Mouse (Mus musculus) limb, embryonic 12.5 days (tissue): ENCODE data around the gene Med24. TPM values are rescaled to one million over a fixed set of nuclear protein-coding genes. Genes with fewer than 3 reads are reported as not detected.
A peak's percentile ranks its signal among the peaks of the same experiment; 100 is the strongest.

ENCODE experiments used
- ATAC-seq: fragments of 200-750 bp; cut with Nextera tagmentation; 2 replicates; pipeline ENCODE4 v1.8.0; 2017; ENCODE audit warnings: low read depth, moderate TSS enrichment; ENCODE audit not compliant: insufficient number of reproducible peaks, insufficient read depth, low FRiP score, low TSS enrichment
- H3K27ac ChIP-seq: fragments of 300-500 bp; sonication (generic); 2 replicates; pipeline ENCODE4 v1.5.1; 2016; ENCODE audit warnings: mild to moderate bottlenecking, moderate library complexity
- H3K27me3 ChIP-seq: fragments of 300-500 bp; sonication (generic); 2 replicates; pipeline ENCODE4 v1.6.1; 2016; ENCODE audit warnings: mild to moderate bottlenecking, moderate library complexity
- H3K36me3 ChIP-seq: fragments of 300-500 bp; sonication (generic); 2 replicates; pipeline ENCODE4 v1.6.1; 2016; ENCODE audit warnings: mild to moderate bottlenecking, moderate library complexity
- H3K4me1 ChIP-seq: fragments of 300-500 bp; sonication (generic); replicated peaks from 2 replicates; pipeline ENCODE4 v1.6.1; 2016
- H3K4me2 ChIP-seq: fragments of 300-500 bp; sonication (generic); 2 replicates; pipeline ENCODE4 v1.6.1; 2016; ENCODE audit warnings: mild to moderate bottlenecking, moderate library complexity
- H3K4me3 ChIP-seq: fragments of 300-500 bp; sonication (generic); replicated peaks from 2 replicates; pipeline ENCODE4 v1.5.1; 2016; ENCODE audit warnings: mild to moderate bottlenecking
- H3K9ac ChIP-seq: fragments of 300-500 bp; sonication (generic); replicated peaks from 2 replicates; pipeline ENCODE4 v1.6.1; 2016; ENCODE audit warnings: mild to moderate bottlenecking, moderate library complexity
- H3K9me3 ChIP-seq: fragments of 300-500 bp; sonication (generic); 2 replicates; pipeline ENCODE4 v1.6.1; 2016; ENCODE audit warnings: mild to moderate bottlenecking, moderate library complexity
- WGBS: fragments of 180-500 bp; shearing (Covaris S2); methylation state at CpG from one replicate; pipeline ENCODE4 v1.1.7; 2016; 5-methylcytosine and 5-hydroxymethylcytosine counted together
- polyA plus RNA-seq: library from polyadenylated mRNA; unstranded; fragments of >200 nt; fragmentation: Nextera tagmentation; extraction: Ambion mirVana; gene quantifications from 2 replicates; pipeline ENCODE4 v1.2.1, GENCODE M21; 2016

Med24 gene
- polyA plus RNA-seq, 1 experiment from 2014 or later: 79.3 TPM

DNA sequence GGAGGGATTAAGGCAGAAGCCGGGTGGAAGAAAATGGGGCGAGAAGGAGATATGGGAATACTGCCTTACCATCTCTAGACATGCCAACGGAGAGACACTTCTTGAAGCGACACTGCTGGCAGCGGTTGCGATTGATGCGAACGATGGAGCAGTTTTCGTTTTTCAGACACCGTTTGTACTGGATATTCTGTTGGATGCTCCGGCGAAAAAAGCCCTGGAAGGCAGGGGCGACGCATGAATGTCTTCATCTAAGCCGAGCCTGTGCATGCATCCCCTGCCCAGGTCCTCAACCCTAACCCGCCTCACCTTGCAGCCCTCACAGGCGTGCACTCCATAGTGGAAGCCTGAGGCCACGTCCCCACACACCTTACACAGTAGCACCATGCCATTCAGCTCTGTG is 41.9 kb upstream of the Med24 start:
- Histone ChIP-seq H3K9ac (no peak overlapping the region), H3K9me3 (no peaks in the 10 kb centered on the region), H3K27me3 (no peaks in the 10 kb centered on the region), H3K27ac (no peak overlapping the region), H3K4me3 (no peak overlapping the region), H3K4me2 (no peak overlapping the region), H3K4me1 (peaks cover 56% of the 10 kb centered on the region), H3K36me3 (peaks cover 28% of the 10 kb centered on the region)
- 94% methylated on average over 18 of the region's 18 CpGs for WGBS
- ATAC-seq: no peak

DNA sequence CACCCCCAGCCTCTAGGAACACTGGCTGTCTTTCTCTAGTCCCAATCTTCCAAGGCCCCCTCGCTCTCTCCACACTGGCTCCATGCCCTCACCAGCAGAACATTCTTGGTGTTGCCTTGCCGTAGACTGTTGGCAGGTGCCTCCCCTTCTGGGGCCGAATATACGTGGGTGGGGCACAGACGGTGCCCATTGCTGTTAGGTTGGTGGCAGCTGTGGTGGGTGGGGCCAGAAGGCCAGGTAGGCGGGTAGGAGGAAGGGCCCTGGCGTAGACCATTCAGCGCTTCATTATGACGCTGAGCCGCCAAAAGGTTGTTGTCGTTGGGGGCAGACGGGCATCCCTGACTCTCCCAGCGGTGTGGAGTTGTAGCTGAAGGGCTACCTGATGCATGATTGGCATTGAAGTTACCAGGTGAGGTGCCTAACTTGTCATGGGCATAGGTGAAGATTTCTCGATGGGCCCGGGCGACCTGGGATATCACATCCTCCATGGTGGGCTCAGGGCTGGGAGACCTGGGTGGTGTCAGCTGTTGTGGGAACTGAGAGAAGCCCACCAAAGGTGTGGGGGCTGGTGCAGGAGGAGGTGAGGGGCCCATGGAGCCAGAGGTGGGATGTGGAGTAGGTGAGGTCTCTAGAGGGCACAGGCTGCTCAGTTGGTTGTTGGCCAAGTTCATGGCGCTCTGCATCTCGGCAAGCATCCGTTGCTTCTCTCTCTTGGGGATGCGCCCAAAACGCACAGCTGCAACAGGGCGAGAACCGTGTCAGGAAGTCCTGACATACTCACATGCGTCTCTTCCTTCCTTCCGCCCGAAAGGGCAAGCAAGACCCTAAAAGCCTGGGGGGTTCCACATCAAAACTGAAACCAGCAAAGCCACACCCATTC is 41.1 kb upstream of the Med24 start:
- Histone ChIP-seq H3K4me2 (no peak overlapping the region), H3K9ac (no peak overlapping the region), H3K27me3 (no peaks in the 10 kb centered on the region), H3K4me3 (no peak overlapping the region), H3K36me3 (peaks cover 34% of the 10 kb centered on the region), H3K4me1 (peaks cover 56% of the 10 kb centered on the region), H3K27ac (no peak overlapping the region), H3K9me3 (no peaks in the 10 kb centered on the region)
- ATAC-seq: no peak
- 93% methylated on average over 26 of the region's 26 CpGs for WGBS

- Histone ChIP-seq H3K4me1 (peaks cover 48% of the 10 kb centered on the region), H3K4me3 (no peak overlapping the region), H3K36me3 (peaks cover 43% of the 10 kb centered on the region), H3K9ac (no peak overlapping the region), H3K27me3 (no peaks in the 10 kb centered on the region), H3K9me3 (no peaks in the 10 kb centered on the region), H3K4me2 (no peak overlapping the region), H3K27ac (no peak overlapping the region)
- no peak for ATAC-seq
- WGBS: 89% methylated on average over 25 of the region's 25 CpGs
These were observed 40.0 kb upstream of the Med24 start for GRCm38 (mm10) chr11:98769007-98769954.

DNA sequence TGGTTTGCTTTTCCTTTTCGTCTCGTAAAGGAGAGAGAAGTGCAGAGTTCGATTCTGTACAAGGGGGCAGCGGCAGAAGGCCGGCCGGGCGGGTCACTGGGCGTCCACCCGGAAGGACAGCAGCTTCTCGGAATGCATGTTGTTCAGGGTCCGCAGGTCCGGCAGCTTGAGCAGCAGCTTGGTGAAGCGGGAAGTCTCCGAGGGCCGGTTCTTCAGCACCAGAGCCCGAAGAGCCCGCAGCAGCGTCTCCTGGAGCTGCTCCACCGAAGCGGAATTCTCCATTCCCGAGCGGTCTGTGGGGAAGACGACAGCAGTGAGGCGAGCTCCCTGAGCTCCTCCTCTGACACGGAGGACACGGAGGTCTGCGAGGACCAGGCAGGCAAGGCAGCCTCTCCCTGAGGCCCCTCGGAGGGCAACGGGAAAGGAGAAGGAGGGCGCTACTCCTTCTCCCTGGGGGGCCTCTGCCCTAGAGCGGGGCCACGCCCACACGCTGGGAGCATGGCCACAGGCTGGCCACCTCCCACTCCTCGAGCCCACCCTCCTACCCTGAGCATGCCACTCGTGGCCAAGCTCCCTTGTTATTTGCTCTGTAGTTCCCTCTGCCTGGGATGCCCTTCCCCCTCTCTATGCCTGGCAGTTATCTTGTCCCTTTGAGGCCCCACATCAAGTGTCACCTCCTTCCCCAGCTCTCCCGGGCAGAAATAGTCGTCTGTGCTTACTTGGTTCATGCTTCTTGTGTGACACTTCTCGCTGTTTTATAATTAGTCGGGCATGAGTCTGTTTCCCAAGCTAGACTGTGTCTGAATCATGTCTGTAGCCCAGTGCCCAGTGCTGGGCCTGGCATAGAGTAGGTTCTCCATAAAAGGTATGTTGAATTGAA is 39.1 kb upstream of the Med24 start:
- Histone ChIP-seq H3K27me3 (no peaks in the 10 kb centered on the region), H3K9ac (no peak overlapping the region), H3K9me3 (no peaks in the 10 kb centered on the region), H3K4me1 (peaks cover 39% of the 10 kb centered on the region), H3K36me3 (peaks cover 53% of the 10 kb centered on the region), H3K4me3 (0 out of 2 replicates have a peak overlapping the region, but pooled peaks have one; percentile 5), H3K4me2 (peak overlapping the region; percentile 26), H3K27ac (no peak overlapping the region)
- WGBS: 34% methylated on average over 37 of the region's 39 CpGs
- ATAC-seq: no peak

DNA sequence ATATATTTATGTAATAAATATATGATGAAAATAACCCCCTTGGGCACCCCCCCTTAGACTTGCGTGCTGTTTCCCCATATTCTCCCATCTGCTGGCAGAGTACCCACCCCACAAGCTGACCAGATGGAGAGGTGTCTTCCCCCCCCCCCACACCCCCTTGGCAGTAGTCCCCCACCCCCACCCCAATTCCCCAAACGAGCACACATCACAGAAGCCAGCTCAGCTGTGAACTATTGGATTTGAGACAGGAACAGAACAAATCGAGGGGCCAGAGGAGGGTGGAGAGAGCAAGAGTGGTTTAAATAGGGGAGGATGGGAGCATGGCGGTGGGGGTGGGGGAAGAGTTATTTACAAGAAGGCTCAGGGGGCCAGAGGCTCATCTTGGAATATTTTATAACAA is 38.5 kb upstream of the Med24 start:
- H3K4me2 ChIP-seq: no peak overlapping the region; the same call in 1 of the 2 replicates
- no peak for ATAC-seq
- H3K9ac ChIP-seq: no peak overlapping the region; the same call in 1 of the 2 replicates
- H3K4me1 ChIP-seq: peaks cover 37% of the 10 kb centered on the region
- no peaks in the 10 kb centered on the region for H3K27me3 ChIP-seq
- no peak overlapping the region for H3K4me3 ChIP-seq
- H3K9me3 ChIP-seq: no peaks in the 10 kb centered on the region
- WGBS: 22% methylated on average over 4 of the region's 4 CpGs
- H3K27ac ChIP-seq: no peak overlapping the region
- peaks cover 59% of the 10 kb centered on the region for H3K36me3 ChIP-seq

GRCm38 (mm10) chr11:98767276-98767675 is 38.0 kb upstream of the Med24 start:
- WGBS: 11% methylated on average over 8 of the region's 9 CpGs
- H3K9me3 ChIP-seq: no peaks in the 10 kb centered on the region
- no peak for ATAC-seq
- H3K4me2 ChIP-seq: peak overlapping the region; percentile 32; the same call in 1 of the 2 replicates
- H3K27ac ChIP-seq: no peak overlapping the region
- peaks cover 62% of the 10 kb centered on the region for H3K36me3 ChIP-seq
- H3K4me3 ChIP-seq: no peak overlapping the region
- H3K4me1 ChIP-seq: peaks cover 36% of the 10 kb centered on the region
- peak overlapping the region; percentile 37; the same call in 1 of the 2 replicates for H3K9ac ChIP-seq
- no peaks in the 10 kb centered on the region for H3K27me3 ChIP-seq

GRCm38 (mm10) chr11:98766816-98767215 is 37.6 kb upstream of the Med24 start:
- 48% methylated on average over 5 of the region's 5 CpGs for WGBS
- H3K36me3 ChIP-seq: peaks cover 67% of the 10 kb centered on the region
- ATAC-seq: no peak
- no peak overlapping the region for H3K27ac ChIP-seq
- peaks cover 36% of the 10 kb centered on the region for H3K4me1 ChIP-seq
- no peaks in the 10 kb centered on the region for H3K9me3 ChIP-seq
- H3K4me2 ChIP-seq: peak overlapping the region; percentile 32
- H3K27me3 ChIP-seq: no peaks in the 10 kb centered on the region
- no peak overlapping the region for H3K4me3 ChIP-seq
- peak overlapping the region; percentile 37; the same call in 1 of the 2 replicates for H3K9ac ChIP-seq

- Histone ChIP-seq H3K4me1 (peaks cover 36% of the 10 kb centered on the region), H3K4me3 (no peak overlapping the region), H3K27ac (no peak overlapping the region), H3K4me2 (no peak overlapping the region), H3K9ac (no peak overlapping the region), H3K36me3 (peaks cover 72% of the 10 kb centered on the region), H3K9me3 (no peaks in the 10 kb centered on the region), H3K27me3 (no peaks in the 10 kb centered on the region)
- 49% methylated on average over 2 of the region's 2 CpGs for WGBS
- ATAC-seq: no peak
These were observed 37.1 kb upstream of the Med24 start for GRCm38 (mm10) chr11:98766346-98766745.

- H3K9ac ChIP-seq: no peak overlapping the region
- WGBS: 46% methylated on average over 9 of the region's 9 CpGs
- no peak for ATAC-seq
- peaks cover 75% of the 10 kb centered on the region for H3K36me3 ChIP-seq
- no peak overlapping the region; the same call in 1 of the 2 replicates for H3K27ac ChIP-seq
- peaks cover 36% of the 10 kb centered on the region for H3K4me1 ChIP-seq
- no peak overlapping the region for H3K4me3 ChIP-seq
- H3K27me3 ChIP-seq: no peaks in the 10 kb centered on the region
- no peaks in the 10 kb centered on the region for H3K9me3 ChIP-seq
- no peak overlapping the region for H3K4me2 ChIP-seq
These were observed 36.4 kb upstream of the Med24 start for GRCm38 (mm10) chr11:98765421-98766309.

- Histone ChIP-seq H3K4me3 (no peak overlapping the region), H3K4me1 (peaks cover 36% of the 10 kb centered on the region), H3K36me3 (peaks cover 75% of the 10 kb centered on the region), H3K9me3 (no peaks in the 10 kb centered on the region), H3K9ac (no peak overlapping the region), H3K27ac (no peak overlapping the region), H3K4me2 (no peak overlapping the region), H3K27me3 (no peaks in the 10 kb centered on the region)
- no peak for ATAC-seq
These were observed 35.5 kb upstream of the Med24 start for GRCm38 (mm10) chr11:98764746-98765145.
